Mouse (Mus musculus): Measurements from ENCODE around the gene Sun1.

The Sun1 gene

DNA sequence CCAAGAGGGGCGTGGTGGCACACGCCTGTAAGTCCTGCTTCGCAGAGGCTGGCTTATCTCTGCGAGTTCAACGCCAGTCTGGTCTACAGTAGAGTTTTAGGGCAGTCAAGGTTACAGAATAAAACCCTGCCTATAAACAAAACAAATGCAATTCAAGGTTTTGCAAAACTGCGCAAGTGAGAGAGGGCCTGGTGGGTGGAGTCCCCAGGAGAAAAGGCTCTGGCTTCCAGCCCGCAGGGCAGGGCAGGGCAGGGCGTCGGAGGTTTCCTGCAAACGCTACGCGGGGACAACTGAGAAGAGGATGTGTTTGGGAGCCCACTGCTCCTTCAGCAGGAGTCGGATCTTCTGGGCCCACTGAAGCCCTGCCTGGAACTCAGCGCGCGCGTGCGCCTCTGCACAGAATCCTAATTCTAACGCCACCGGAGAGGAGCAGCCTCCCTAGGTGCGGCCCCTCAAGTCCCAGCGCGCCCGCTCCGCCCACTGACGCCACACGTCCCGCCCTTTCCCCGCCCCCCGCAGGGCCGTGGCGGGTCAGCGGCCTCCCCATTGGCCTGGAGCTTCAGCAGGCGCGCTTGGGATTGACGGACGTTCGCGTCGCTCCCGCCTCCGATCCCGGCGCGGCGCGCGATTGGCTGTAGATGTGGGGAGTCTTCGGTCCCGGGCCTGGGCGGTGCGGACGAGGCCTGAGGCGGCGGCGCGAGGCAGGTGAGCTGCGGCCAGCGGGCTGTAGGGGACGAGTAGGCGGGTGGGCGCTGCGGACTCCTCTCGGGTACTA lies at the start of gene Sun1:
Gene Sun1, plus strand, starts transcription at position 643 of the 775 bp plus-strand sequence.
- peak; percentile 98 to 100 for DNase-seq

DNA sequence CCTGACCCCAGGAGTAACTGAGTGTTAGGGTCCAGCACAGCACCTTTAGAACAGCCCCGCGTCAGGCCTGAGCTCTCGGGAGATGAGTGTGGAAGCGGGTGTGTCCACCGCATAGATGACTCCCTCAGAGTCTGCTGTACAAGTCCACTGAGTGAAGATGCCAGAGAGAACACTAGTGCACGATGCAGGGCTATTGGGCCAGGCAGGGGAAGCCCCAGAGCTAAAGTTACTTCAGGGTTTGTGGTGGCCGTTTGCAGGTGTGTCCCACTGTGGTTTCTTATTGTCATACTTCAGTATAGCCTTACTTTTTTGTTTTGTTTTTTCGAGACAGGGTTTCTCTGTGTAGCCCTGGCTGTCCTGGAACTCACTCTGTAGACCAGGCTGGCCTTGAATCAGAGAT lies 39.5 kb upstream of the Sun1 start:
- no peak for DNase-seq

DNA sequence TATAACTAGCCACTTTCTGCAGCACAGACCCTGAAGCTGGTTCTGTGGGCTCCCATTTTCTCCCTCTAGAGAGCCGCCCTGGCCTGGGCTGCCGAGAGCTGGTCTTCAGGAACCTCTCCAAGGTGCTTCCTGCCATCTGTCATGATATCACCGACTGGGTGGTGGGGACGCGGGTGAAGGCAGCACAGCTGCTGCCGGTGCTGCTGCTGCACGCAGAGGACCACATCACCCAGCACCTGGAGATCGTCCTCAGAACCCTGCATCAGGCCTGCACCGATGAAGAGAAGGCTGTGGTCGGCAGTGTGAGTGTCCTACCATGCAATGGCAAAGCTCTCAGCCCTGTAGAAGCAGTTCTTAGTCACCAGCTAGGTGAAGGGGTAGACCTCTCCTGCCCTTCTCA lies 38.8 kb upstream of the Sun1 start:
- no peak for DNase-seq

- DNase-seq, result no peak
Observed at GRCm38 (mm10) chr5:139166781-139167361, 33.6 kb upstream of the Sun1 start.

GRCm38 (mm10) chr5:139167548-139167947 lies 32.9 kb upstream of the Sun1 start:
- no peak for DNase-seq

DNA sequence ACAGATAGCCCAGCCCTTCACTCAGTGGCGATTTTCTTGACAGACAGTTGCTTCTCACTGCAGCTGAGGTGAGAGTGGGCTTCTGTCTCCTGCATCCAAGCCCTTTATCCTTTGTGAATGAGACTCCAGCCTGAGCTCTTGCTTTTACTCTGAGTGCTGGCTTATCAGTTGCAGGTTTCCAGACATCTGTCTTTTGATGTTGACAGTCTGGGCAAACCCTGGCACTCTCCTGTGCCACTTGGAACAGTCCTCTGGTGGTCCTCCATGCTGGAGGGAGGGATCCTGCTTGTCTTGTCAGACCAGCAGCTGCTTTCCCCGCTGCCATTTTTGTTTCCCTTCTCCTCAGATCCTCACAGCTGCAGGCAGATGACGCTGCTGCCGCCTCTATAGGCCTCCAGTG lies 28.5 kb upstream of the Sun1 start:
- DNase-seq, result no peak

DNA sequence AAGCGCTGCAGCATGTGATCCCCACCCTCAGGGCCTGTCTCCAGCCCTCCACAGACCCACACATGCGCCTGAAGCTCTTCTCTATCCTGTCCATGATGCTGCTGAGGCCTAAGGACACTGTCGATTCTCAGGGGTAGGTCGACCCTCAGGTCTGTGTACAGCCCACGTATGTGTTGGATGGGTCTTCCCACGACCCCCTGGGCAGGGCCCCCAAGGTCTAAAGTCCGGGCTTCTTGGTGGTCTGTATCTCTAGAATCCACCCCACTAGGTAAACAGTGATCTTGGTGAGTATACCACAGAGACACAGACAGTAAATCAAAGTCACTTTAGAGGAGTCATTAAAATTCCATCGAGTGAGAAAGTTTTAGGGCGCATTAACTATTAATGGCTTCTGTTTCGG lies 26.3 kb upstream of the Sun1 start:
- DNase-seq, result no peak

DNA sequence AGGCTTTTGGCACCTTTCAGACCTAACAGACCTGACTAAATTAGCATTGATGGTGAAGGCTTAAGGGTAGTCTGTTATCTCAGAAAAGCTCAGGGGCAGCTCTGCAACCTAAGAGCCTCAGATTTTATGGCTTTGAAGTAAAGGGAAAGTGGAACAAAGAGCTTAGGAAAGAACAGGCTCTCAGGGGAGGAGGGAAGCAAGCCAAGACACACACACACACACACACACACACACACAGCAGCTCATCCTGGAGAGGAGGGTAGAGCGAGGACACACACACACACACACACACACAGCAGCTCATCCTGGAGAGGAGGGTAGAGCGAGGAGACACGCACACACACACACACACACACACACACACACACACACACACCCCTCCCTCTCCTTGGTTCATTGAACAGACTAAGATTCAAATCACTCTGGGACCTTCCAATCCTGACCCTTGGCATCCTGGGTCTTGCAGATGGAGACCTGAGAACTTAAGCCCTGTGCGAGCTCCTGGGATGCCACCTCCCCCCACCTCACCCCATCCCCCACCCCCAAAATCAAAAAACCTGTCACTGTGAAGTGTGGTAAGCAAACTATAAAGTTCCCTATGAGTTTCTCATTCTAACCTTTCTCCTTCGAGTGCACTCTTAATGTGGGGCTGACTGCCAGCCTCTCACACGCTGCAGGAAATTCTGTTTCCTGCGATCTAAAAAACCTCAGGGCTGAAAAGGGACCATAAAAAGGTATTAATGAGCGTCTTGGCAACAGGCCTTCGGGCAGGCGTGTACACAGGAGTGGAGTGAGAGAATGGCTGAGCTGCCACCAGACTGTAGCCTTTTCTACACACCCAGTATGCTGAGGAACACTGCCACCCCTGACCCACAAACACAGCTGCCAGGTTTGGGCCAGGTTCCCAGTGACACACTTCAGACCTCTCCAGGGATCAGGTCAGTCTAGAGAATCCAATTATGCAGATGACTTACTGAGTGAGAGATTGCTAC lies 25.6 kb upstream of the Sun1 start:
- peak; percentile 63 to 75 for DNase-seq

DNA sequence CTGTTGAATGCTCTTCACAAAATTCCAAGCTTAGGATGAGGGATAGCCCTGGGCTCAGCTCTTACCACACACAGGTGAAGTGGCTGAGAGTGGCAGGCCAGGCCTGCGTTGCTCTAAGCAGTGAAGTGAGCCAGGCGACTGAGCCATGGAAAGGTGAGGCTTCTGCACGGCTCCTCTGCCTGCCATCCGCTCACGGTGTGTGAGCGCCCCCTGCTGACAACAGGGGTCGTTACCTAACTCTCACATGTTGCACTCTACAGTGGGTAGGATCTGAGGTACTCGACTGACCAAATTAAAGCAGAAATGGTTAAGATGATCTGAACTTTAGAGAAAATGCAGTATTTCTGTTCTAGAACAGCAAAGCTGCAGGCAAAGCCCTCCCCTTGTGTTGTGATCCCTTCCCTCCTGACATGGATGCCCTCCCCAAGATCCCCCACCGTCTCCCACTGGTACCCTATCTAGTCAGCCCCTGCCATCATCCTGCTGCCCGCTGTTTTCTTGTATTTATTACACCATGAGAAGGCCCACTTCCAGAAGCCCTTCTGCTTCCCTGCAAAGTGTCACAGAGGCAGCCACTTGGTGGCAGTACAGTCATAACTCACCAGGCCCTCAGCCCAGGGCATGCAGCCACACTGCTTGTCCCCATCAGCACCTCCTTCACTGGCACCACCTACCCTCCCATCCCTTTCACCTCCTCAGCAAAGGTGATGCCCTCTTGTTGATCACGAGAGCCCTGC lies 21.4 kb upstream of the Sun1 start:
- peak; percentile 82 to 88 for DNase-seq

DNA sequence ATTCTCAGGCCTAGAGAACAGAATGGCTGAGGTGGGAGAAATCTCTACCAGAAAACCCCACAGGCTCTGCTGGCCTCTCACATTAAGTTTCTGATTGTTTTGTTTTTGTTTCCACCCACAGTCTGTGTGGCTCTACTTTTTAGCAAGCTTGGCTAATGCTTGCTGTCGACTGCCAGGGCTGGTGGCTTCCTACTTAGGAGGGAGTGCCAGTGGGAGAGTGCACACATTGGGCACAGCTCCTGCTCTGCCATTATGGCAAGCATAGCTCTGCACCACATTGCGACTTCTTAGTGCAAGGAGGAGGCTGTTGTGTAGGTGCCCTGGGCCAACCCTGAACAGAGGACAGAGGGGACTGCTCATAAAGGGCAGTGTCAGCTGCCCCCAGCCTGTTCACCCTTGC lies 17.3 kb upstream of the Sun1 start:
- DNase-seq, result no peak

GRCm38 (mm10) chr5:139183601-139184000 lies 16.8 kb upstream of the Sun1 start:
- DNase-seq, result peak in 1 of 2 experiments; percentile 37

- DNase-seq, result no peak
Observed at GRCm38 (mm10) chr5:139184897-139185296, 15.5 kb upstream of the Sun1 start.

GRCm38 (mm10) chr5:139189726-139190125 lies 10.7 kb upstream of the Sun1 start:
- no peak for DNase-seq

DNA sequence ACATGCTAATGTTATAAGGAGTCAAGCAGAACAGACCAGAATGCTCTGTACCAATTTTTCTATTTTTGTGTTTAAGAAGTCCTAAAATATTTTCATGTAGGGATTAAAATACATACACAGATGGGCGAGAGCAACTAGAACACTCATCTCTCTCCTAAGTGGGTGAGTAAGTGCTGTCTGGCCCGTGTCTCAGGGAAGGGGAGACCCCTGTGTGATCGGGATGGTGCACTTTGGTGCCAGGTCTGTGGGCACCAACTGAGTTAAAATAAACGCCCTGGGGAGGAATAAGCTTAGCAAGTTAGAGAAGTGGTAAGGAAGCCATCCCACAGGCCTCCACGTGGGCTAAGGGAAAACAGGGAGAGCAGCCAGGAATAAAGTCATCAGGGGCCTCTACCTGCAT lies 9.5 kb upstream of the Sun1 start:
- no peak for DNase-seq

GRCm38 (mm10) chr5:139198779-139199178 lies 1.7 kb upstream of the Sun1 start:
- no peak for DNase-seq

DNA sequence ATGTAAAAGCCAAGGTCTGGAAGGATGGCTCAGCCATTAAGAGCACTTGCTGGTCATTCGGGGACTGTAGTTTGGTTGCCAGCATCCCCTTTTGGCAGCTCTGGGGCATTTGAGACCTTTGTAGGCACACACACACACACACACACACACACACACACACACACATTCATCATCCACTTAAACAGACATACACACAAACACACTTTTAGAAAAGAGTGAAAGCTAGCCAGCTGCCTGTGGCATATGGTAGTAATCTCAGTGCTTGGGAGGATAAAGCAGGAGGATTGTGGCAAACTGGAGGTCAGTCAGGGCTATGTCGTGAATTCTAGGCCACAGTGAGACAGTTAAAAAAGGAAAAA lies 822 bp upstream of the Sun1 start:
- DNase-seq, result no peak

- DNase-seq, result peak in 1 of 2 experiments; percentile 15
Observed at GRCm38 (mm10) chr5:139200770-139201569, 533 bp downstream of the Sun1 start.

GRCm38 (mm10) chr5:139202127-139202526 lies 1.7 kb downstream of the Sun1 start:
- no peak for DNase-seq

- DNase-seq, result no peak
Observed at GRCm38 (mm10) chr5:139203312-139203711, 2.9 kb downstream of the Sun1 start.

DNA sequence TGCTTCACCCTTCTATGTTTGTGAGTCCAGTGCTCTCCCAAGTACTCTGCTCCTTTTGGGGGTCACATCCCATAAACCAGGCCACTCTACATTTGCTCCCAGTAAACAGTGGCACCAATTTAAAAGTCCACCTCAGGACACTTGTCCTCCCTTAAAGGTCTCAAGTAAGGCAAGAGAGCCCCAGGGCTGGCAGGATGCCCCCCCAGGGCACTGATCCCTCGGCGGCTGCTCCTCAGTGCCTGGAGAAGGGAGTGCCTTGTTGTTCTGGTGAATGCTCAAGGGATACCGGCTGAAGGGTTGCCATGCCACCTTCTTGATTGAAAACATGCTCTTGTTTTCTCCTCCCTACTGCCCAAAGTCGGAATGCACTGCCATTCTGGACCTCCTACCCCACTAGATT lies 5.6 kb downstream of the Sun1 start:
- no peak for DNase-seq

- no peak for DNase-seq
Observed at GRCm38 (mm10) chr5:139206525-139206924, 6.1 kb downstream of the Sun1 start.

- DNase-seq, result no peak
Observed at GRCm38 (mm10) chr5:139208183-139208582, 7.7 kb downstream of the Sun1 start.

Data from kidney, postnatal 25 days (tissue).